Mouse (Mus musculus) ovary, postnatal 36 days (tissue): ENCODE results near the gene 1700029H14Rik.

Experiments
- DNase-seq: peaks from one replicate; pipeline ENCODE4 v3.0.0; 2022; ENCODE audit warnings: low spot score, mixed read lengths

Gene 1700029H14Rik

DNA sequence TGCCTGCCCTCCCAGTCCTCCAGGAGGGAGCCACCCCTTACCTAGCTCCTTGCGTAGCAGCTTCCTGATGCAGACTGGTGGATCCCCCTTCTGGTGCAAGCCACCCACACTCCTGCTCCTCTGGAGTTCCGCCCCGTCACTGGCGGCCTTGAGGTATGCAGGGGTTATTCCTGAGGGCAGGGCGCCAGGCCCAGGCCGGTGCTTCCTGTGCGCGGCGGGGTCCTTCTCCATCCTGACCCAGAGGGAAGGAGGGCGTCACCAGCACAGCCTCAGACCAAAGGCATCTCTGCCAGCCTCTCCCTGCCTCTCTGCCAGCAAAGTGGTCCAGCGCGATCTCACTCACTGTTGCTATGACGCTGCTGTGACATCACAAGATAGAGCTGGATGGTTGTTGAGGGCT lies at the start of gene 1700029H14Rik:
TSS of gene 1700029H14Rik (minus strand) at position 344 of the 400 bp plus-strand sequence.
- no peak for DNase-seq

DNA sequence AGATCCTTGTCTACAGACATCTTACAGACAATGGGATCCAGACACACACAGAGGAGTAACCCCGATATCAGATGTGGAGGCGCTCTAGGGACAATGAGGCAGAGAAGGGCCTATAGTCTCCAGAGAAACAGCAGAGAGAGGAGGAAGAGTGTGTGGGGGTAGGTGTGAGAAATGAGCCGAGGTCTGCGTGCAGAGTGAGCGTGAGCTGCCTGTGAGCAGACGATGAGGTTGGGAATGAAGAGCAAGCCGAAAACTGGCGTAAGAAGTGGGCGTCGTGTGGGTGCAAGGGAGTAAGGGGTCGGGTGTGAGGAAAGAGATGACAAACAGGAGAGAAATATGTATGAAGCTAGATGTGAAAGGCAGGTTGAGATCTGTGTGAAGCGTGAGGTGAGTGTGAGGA lies 49.4 kb upstream of the 1700029H14Rik start:
- DNase-seq: no peak

DNA sequence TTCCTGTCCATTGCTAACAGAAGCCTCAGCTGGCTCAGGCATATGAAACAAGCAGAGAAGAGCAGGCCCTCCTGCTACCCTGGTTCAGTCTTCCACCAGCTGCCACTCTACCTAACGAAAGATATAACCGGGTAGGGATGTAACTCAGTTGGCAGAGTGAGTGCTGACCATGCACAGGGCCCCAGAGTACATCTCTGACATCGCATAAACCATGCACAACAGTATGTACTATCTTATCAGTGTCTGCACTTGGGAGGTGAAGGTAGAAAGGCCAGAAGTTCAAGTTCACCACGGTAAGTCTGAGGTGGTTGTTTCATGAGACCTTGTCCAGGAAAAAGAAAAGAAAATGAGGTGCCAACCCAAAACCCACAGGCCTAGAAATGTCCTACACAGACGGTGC lies 47.7 kb upstream of the 1700029H14Rik start:
- no peak for DNase-seq

DNA sequence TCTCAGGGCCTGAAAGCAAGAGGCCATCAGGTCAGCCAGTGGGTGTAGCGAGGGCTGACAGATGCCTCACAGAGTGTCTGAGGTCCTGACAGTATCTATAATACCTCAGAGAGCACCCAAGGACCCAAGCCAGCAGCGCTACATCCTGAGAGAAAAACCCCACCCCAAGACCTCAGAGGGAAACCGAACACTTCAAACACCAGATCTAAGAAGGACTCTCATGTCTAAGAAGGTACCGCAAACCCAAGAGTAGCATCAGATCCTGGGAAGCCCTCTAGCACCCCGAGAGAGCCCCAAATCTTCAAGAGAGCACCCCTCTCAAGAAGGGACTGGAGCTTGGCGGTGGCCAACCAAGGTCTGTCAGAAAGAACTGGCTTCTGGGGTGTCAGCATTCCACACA lies 46.7 kb upstream of the 1700029H14Rik start:
- no peak for DNase-seq

DNA sequence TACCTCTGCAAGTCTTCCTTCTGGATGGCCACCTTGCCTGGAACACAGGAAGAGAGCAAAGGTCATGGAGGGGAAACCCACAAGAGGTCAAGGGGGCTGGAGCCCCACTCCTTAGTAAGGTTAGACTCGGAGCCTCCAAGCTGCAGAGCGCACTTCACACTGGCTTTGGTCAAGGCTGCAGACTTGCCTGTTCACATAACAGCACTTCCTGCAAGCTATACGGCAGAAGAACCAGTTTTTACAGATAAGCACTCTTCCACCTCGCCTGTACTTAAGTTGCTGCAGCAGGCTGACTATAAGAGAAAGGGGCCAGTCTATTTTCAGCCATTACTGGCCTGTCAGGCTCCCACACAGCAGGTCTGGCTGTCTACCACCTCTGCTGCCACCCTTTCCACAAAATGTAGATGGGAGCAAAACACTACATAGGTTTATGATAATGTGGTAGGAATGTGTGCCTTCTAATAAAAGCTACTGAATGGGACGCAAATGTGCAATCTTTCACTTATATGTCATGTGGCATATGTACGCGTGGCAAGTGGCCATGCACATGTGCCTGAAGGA lies 43.7 kb upstream of the 1700029H14Rik start:
- no peak for DNase-seq

DNA sequence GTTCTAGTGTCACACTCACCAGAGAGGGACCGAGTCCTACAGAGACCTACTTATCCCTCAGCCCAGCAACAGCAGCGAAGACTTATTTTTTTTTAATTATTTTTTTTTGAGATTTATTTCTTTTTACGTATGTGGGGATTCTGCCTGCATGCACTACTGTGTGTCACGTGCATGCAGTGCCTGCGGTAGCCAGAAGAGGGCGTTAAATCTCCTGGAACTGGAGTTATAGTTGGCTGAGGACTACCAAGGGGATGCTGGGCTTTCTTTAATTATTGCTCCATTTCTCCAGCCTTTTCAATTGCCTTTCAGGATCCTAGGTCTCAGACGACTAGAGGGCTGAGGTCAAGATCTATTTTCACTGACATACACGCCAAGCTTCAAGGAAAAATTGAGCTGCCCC lies 40.4 kb upstream of the 1700029H14Rik start:
- DNase-seq: peak; percentile 28

DNA sequence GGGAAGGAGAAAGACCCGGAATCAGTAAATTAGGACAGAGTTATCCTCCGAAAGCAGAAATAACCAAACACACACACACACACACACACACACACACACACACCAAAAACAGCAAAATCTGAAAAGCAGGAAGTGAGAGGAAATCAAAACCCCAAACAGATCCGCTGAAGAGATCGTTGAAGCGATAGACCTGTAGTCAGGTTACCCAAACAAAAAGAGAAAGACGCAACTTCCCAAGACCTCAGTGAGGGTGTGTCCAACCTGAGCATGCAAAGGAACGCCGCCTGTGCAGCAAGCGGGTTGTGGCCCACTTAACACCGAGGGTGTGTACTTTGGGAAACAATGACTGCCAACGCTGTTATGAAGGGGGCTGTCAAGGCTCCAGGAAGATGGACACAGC lies 38.9 kb upstream of the 1700029H14Rik start:
- DNase-seq: no peak

DNA sequence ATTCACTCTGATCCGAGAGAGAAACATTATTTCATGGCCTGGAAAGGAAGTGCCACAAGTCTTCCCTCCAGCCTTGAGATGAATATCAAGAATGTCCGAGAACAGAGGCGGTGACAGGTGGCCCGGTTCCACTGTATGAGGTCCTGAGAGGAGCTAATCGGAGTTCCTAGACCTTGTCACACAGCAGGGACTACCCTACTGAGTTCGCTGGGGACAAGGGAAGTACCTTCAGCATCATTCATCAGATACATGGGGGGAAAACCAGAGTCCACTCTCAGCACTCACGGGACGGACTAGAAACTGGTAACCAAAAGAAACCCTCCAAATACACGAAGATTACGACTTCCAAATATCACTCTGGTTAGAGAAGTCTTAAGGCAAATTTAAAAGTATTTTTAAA lies 38.5 kb upstream of the 1700029H14Rik start:
- DNase-seq: no peak

DNA sequence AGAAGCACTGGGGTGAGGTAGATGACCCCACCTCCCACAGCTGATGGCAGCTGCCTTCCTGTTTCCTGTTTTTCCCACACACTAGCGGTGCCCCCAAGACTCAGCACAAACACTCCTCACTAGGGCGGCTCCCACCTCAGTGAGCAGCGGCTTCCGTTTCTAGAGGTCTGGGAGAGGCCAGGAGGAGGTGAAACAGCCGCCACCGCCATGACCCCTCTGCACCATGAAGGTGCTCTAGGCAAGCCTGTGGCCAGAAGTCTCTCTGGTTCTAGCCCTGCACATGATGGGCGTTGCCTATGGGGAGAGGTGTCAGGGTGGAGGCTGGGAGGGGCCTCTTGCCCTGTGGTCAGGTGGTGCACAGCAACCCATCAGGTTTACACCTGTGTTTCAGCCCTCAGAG lies 37.9 kb upstream of the 1700029H14Rik start:
- no peak for DNase-seq

DNA sequence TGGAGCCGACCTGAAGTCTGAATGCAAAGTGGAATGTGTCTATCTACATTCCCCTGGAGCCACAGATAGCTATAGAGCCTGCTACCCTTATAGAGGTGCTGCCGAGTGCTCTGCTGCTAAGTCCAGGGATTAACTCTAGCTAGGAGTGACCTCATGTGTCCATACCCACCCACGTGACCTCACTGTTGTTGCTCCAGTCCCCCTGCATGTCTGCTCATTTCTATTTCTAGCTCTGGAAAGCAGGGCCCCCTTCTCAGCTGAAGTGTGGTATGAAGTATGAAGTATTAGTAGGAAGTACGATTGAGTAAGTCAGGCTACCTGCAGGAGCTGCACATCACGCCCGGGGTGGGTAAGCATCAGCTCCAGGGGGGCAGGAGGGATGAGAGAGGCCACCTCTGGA lies 35.5 kb upstream of the 1700029H14Rik start:
- DNase-seq: no peak

DNA sequence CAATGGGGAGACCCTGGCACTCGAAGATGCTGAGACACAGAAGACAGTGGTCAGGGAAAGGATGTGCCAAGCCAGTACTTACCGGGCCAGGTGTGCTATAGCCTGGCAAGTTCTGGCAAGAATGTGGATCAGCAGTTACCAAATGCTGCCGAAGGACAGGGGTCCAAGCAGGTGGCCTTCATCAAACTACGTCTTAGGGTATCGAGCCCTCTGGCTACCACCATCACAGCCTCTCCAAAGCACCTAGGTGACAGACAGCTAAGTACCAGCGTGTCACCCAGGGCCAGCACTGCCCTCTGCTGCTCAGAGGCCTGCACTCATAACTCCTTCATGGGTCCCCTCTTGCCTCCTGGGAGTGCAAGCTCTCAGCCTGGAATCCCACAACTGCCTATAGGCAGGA lies 33.6 kb upstream of the 1700029H14Rik start:
- DNase-seq: no peak

DNA sequence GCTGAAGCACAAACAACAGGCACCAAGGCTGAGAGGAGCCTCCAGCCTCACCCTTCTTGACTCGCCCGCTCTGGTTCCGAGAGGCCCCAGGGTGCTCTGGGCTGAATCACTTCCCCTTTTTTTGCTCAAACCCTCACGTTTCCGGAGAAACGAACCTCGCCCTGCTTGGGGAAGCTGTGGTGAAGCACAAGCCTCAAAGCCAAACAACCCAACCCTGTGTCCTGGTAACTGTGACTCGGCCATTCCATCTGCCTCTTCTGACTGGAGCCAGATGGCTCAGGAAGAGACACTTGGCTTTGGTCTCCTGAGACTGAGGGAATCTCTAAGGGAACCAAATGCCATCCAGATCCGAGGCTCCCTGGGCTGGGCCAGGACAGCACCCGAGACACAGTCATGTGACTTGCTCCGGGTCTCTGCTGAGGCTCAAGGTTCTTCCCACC lies 32.6 kb upstream of the 1700029H14Rik start:
- DNase-seq: peak; percentile 13

DNA sequence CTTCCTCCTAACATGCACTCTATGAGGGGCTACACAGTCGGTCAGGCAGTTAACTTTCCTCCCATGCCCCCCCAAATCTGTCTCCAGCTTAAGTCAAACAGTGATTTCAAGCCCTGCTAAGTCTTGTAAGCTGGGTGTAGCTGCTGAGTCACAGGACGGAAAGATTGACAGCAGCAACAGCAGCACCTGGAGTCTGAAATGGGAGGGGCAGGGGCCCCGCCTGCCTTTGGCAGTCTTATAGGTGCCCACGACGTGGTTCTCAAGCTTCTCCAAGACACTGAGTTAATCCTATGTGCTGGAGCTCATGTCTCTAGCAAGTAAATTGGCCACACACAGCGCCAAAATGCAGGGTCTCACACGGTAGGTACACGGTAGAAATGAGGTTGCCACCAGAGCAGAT lies 31.1 kb upstream of the 1700029H14Rik start:
- no peak for DNase-seq

DNA sequence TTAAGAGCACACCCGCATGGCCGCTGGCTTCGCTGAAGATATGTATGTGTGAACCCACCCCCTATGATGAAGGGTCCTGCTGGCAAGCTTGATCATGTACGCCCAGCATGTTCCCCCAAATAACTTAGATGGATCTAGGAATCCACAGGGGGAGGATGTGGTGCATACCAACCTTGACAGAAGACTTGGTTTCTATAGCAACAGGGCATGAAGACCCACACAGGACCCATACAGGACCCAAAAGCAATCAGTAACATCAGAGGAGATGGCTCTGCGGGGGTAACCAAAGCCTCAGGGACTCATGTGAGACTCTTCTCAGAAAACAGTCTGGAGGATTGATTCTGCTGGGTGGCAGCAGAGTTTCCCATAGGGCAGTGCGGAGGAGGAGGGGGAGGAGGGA lies 29.0 kb upstream of the 1700029H14Rik start:
- DNase-seq: no peak

DNA sequence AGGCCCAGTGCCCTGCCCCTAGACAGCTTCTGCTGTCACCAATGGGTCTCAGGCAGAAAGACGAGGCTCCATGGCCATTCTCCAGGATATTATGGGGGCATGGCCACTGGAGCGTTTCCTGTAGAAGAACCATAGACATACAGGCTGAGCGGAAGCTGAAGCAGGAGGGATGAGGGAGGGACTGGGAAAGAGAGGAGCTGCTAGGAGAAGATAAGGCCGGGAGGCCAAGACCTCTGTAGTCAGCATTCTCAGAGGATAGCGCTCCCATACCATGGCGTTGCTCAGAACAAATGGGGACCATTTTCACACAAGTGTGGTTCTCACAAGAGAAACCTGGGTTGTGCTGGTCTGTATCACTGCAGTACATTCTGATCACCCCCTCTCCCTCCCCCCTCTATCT lies 26.8 kb upstream of the 1700029H14Rik start:
- DNase-seq: no peak

DNA sequence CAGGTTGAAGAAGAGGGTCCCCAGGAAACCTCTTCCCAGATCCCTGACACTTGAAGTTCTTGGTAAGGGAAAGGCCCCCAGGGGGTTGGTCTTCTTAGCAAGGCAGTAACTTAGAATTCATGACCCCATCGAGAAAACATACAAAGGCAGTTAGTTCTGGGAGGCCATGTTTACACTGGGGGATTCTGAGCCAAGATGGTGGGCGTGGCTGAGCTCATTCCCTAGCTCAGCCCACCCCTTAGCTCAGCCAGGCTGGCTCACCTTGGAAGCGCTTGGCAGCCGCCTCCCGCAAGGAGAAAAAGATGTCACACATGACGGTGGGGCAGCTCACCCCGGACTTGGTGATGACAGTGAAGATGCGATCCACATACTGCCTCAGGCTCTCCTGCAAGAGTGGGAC lies 22.4 kb upstream of the 1700029H14Rik start:
- no peak for DNase-seq

DNA sequence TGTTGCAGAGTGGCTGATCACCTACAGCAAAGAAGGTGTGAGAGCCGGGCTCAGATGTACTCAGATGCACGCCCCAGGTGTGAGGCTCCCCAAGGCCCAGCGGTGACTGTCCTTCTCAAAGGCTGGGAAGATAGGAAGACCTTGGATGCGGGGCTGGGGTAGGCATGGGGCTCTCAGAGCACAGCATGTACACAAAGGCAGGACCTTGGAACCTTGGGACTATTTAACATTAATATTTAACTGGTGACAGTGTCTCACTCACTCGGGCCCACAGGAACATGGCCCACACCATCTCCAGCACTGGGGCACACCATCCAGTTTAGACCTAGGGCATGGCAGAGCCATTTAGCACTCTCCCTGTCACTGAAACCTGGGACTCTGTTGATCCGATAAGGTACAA lies 15.6 kb upstream of the 1700029H14Rik start:
- DNase-seq: no peak

DNA sequence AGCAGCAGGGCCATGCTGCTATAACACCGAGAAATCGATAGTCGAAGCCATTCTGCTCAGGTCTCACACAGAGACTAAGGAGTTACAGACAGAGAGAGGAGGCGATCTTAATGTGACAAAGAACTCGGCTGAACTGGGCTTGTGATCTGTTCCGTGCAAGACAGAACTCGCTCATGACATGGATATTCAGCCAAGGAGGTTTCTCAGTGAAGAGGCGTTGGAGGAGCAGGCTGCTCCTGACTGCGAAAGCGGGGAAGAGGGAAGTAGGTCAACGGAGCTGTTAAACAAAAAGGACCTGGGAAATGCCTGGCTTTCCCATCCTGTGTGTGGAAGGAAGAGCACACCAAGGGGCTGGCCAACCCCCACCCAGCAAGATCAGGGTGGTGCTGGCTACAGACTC lies 9.7 kb upstream of the 1700029H14Rik start:
- DNase-seq: no peak

DNA sequence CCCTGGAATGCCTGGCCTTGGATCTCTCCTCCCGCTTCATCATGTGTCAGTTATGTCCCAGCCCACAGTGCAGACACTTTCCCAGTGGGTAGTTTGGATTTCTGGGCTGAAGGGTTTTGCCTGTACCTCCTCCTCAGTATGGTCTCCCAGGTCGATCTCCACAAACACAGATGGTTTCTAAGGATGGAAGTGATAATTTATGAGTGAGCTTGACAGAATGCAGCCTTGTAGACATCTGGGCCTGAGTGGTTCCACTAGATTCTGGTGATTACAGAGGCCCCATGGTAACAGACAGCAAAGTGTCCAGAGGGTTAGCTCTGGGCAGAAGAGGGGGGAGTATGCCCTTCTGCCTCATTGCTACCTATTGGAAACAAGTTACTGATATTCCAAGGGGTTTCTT lies 4.7 kb downstream of the 1700029H14Rik start:
- no peak for DNase-seq

DNA sequence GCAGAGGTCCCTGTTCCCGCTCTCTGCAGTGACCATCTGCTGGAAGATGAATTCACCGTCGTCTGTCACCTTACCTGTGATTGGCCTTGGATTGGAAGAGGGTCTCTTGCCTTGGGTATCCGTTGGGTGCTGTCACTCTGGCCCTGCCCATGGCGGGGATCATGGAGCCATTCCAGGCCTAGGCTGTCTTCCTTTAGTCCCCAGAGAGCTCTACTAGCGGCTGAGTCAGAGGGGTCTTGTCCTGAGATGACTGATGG lies 10.8 kb downstream of the 1700029H14Rik start:
- no peak for DNase-seq

DNA sequence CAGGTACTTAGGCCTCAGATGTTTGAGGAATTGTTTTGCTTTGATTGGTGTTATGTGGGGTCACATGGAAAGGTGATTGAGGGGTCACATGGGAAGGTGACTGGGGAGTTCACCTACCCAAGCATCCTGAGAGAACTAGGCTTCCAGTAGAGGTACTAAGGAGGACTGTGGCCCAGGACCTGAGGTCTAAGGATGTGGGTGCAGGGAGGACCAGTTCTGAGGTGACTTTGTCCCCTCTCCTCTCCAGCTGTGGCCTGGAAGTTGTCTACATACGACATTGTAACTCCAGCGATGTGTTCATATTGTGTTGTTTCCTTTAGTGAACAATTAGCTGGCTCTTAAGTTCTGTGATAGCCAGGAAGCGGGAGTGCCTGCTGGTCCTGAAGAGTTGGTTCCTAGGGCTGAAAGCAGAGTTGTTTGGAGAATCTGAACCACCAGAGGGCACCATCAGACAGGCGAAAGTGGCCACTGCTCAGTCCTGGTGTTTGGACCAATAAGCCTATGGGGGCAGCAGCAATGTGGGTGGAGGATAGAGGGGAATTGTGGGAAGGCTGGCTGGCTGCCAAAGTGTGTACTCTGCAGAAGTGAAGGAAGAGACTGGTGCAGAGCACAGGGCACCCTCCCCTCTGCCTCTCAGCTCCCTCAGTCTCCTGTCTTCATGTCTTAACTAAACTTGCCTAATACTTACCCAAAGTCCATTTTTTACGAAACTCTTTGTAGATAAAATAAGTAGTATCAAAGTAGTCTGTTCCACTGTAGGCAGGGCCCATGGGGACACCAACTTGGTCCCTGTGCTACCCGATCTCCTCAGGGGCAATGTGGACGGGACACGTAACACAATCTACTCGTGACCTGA lies 11.3 kb downstream of the 1700029H14Rik start:
- peak; percentile 86 for DNase-seq

DNA sequence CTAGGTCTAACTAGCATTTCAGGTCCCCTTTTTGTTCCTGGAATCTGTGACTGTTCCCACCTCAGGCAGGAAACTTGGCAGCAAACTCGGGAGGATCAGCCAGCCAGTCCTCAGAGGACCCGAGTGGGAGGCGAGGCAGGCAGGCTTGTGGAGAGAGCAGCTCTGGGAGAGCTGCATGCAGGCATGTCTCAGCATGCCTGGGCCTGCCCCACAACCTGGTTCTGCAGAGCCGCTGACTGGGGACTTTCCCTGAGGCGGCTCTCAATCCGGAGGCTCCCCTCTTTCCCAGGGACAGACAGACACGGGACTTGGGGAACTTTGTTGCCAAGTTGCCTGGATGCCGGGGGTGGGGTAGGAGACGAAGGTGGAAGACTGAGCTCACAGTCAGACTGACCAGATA lies 13.4 kb downstream of the 1700029H14Rik start:
- peak; percentile 60 for DNase-seq

DNA sequence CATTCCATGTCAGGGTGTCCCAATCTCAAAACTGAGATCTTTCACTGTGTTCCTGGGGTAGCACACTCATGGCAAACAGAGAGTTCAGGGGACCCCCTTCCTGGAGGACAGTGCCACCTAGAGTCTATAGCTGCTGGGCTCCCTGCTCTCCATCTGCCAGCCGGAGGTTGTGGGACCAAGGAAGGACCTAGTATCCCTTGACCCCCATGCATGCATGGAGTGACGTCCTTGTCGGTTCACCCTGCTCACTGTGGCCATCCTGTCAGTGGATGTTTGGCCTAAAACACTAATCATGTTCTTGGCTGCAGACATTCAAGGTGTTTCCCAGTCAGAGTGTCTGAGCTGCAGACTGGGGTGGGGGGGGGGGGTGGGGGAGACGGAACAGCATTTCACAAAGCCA lies 14.0 kb downstream of the 1700029H14Rik start:
- peak; percentile 61 for DNase-seq

DNA sequence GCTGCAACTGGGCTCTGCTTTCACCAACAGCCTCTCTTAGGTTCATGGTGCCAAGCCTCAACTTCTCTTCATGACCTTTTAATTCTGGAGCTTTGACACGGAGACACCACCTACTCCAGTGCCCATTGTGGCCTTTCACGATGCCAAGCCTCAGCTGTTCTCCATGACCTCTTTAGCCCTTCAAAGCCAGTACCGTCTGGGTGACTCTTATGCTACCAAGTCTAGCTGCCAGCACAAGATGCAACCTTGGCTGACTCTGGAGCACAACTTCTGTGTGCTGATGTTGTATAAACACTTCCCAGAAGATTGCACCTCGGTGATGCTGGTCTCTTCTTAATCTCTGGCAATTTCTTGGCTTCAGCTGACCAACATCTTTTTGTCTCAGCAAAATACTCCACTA lies 15.8 kb downstream of the 1700029H14Rik start:
- DNase-seq: no peak
